Comparison of ENCODE assay signal across 9 mouse cellular contexts in genomic region chr6:4504603-4505131, GRCm38 (mm10). TPM values are rescaled to one million over a fixed set of nuclear protein-coding genes. Genes with fewer than 3 reads are reported as not detected.
DNase-seq lines count a peak whose midpoint lies in the region; ATAC-seq and TF ChIP-seq lines count a peak whose summit lies in the region.
"Had no signal": no experiment of that assay in that cellular context is flagged by ENCODE, and none has a peak within 500 bp of the region (broad histone marks: within the 10 kb centered on the region; RNA-seq: fewer than 3 reads in every experiment).

Col1a2 (plus strand) TSS chr6:4504814.

- H3K36me3 ChIP-seq in kidney, embryonic 14.5 days (ENCODE audit: control insufficient read depth, insufficient read depth, low read length) = no peaks in the 10 kb centered on the region
- peaks cover under 1% of the 10 kb centered on the region for H3K36me3 ChIP-seq in intestine, embryonic 14.5 days (ENCODE audit: control insufficient read depth, insufficient read depth, low read length)
- H3K36me3 ChIP-seq in midbrain, embryonic 14.5 days (ENCODE audit: control insufficient read depth, insufficient read depth, low read length) = no peaks in the 10 kb centered on the region

- peak within 1 kb of the TSS; percentile 32 for H3K4me3 ChIP-seq in kidney, embryonic 14.5 days (ENCODE audit: low read length)
- peak within 1 kb of the TSS; percentile 77 for H3K4me3 ChIP-seq in gastrocnemius, adult 2 months
- H3K4me3 ChIP-seq in intestine, embryonic 14.5 days (ENCODE audit: low read depth, low read length) = peak within 1 kb of the TSS; percentile 47
- H3K4me3 ChIP-seq in midbrain, embryonic 14.5 days (replicated peaks; ENCODE audit: low read depth, low read length) = peak within 1 kb of the TSS; percentile 28

- no peaks in the 10 kb centered on the region for H3K9me3 ChIP-seq in kidney, embryonic 14.5 days (ENCODE audit: control insufficient read depth, low read length)
- no peaks in the 10 kb centered on the region for H3K9me3 ChIP-seq in intestine, embryonic 14.5 days (ENCODE audit: control insufficient read depth, low read length)
- no peaks in the 10 kb centered on the region for H3K9me3 ChIP-seq in midbrain, embryonic 14.5 days (ENCODE audit: control insufficient read depth, low read length)

- H3K27ac ChIP-seq in kidney, embryonic 14.5 days (ENCODE audit: low read depth, low read length) = peak within 1 kb of the TSS; percentile 59; the same call in 1 of the 2 replicates
- H3K27ac ChIP-seq in gastrocnemius, adult 2 months = peak within 1 kb of the TSS; percentile 89
- peak within 1 kb of the TSS; percentile 78 for H3K27ac ChIP-seq in intestine, embryonic 14.5 days (ENCODE audit: low read depth)
- no peak within 1 kb of the TSS for H3K27ac ChIP-seq in midbrain, embryonic 14.5 days (replicated peaks; ENCODE audit: low read depth, low read length)

- intact Hi-C loops in gastrocnemius, adult 2 months (cut with DNase I) = loop anchor here (5.0 kb wide), 2 partner anchors 47 to 92 kb away; no protein-coding TSS in a partner anchor

- DNase-seq in kidney, postnatal 4 days = no peak
- no peak for DNase-seq in adrenal gland, postnatal 10 days
- no peak for DNase-seq in gastrocnemius, adult 2 months
- DNase-seq in intestine, embryonic 14.5 days (ENCODE audit: low spot score) = no peak
- DNase-seq in midbrain, embryonic 14.5 days = no peak
- DNase-seq in thymus, postnatal 14 days = no peak
- DNase-seq in frontal cortex, postnatal 10 days (ENCODE audit: low spot score in 2 of 2) = no peak

- H3K9ac ChIP-seq in kidney, embryonic 14.5 days (ENCODE audit: low read depth, low read length) = peak within 1 kb of the TSS; percentile 48; the same call in 1 of the 2 replicates
- H3K9ac ChIP-seq in intestine, embryonic 14.5 days (ENCODE audit: low read length) = peak within 1 kb of the TSS; percentile 61
- H3K9ac ChIP-seq in midbrain, embryonic 14.5 days (replicated peaks; ENCODE audit: low read length) = 0 out of 2 replicates have a peak within 1 kb of the TSS, but pooled peaks have one; percentile 16

- TF ChIP-seq CTCF in gastrocnemius, adult 2 months (IDR thresholded peaks at IDR 0.05) = no peak

- WGBS in kidney, embryonic 14.5 days = 14% methylated on average over 3 of the region's 3 CpGs
- WGBS in intestine, embryonic 14.5 days = 25% methylated on average over 2 of the region's 3 CpGs
- WGBS in midbrain, embryonic 14.5 days = 15% methylated on average over 3 of the region's 3 CpGs

- H3K27me3 ChIP-seq in kidney, embryonic 14.5 days (ENCODE audit: control insufficient read depth, insufficient read depth, low read length) = peaks cover 4% of the 10 kb centered on the region; the same call in 1 of the 2 replicates
- no peaks in the 10 kb centered on the region for H3K27me3 ChIP-seq in intestine, embryonic 14.5 days (replicated peaks; ENCODE audit: control insufficient read depth, insufficient read depth, low read length)
- peaks cover 4% of the 10 kb centered on the region; the same call in 1 of the 2 replicates for H3K27me3 ChIP-seq in midbrain, embryonic 14.5 days (ENCODE audit: control insufficient read depth, insufficient read depth, low read length)
- H3K27me3 ChIP-seq: CH12.LX had no signal

- ATAC-seq in kidney, embryonic 14.5 days (ENCODE audit: low FRiP score, low TSS enrichment) = peak; percentile 30
- no peak for ATAC-seq in intestine, embryonic 14.5 days (replicated peaks; ENCODE audit: low FRiP score, low TSS enrichment, low read depth)
- no peak for ATAC-seq in midbrain, embryonic 14.5 days (ENCODE audit: low FRiP score, low TSS enrichment)

- no peaks in the 10 kb centered on the region for H3K4me1 ChIP-seq in kidney, embryonic 14.5 days (ENCODE audit: control insufficient read depth, insufficient read depth, low read length)
- H3K4me1 ChIP-seq in intestine, embryonic 14.5 days (replicated peaks; ENCODE audit: control insufficient read depth, insufficient read depth, low read length) = no peaks in the 10 kb centered on the region; the same call in 1 of the 2 replicates
- H3K4me1 ChIP-seq in midbrain, embryonic 14.5 days (ENCODE audit: control insufficient read depth, insufficient read depth, low read length) = peaks cover 7% of the 10 kb centered on the region; the same call in 1 of the 2 replicates

- peak within 1 kb of the TSS; percentile 69 for H3K4me2 ChIP-seq in kidney, embryonic 14.5 days (replicated peaks; ENCODE audit: low read depth, low read length)
- peak within 1 kb of the TSS; percentile 74 for H3K4me2 ChIP-seq in intestine, embryonic 14.5 days (ENCODE audit: low read length)
- H3K4me2 ChIP-seq in midbrain, embryonic 14.5 days (ENCODE audit: low read length) = peak within 1 kb of the TSS; percentile 69

RNA-seq across cellular contexts. Expression of gene Col1a2, which starts in this region (rescaled TPM):
- polyA plus RNA-seq in kidney, embryonic 14.5 days (2014; fragmentation: Nextera tagmentation; extraction: Ambion mirVana) = 171 and 267 TPM in 2 replicates
- 1,000 to 10,000 TPM in 1 of 2 experiments, 100 to 1,000 TPM in 1; 549 to 1,048 TPM for total RNA-seq in adrenal gland, postnatal 10 days (2021)
- total RNA-seq in gastrocnemius, adult 2 months (2021) = 100 to 1,000 TPM; 127 to 394 TPM
- 458 and 463 TPM in 2 replicates for polyA plus RNA-seq in intestine, embryonic 14.5 days (2014; fragmentation: Nextera tagmentation; extraction: Ambion mirVana)
- 2.4 and 88.1 TPM in 2 replicates for polyA plus RNA-seq in midbrain, embryonic 14.5 days (2014; fragmentation: Nextera tagmentation; extraction: Ambion mirVana)
- total RNA-seq: CH12.LX had no signal
